Mouse (Mus musculus) B cell, adult 2 months (primary cell): ENCODE measurements around the gene Cnih4.

Experiments used
- DNase-seq, 2 experiments: peaks; one replicate each; pipeline ENCODE4 v3.0.0; 2022

The Cnih4 gene

GRCm38 (mm10) chr1:181143950-181144836, at the start of gene Cnih4, which contains the start of gene Nvl:
Cnih4 (plus strand) TSS chr1:181144693.
Nvl (minus strand) TSS chr1:181144204.
- DNase-seq, result peak; percentile 93 to 94

- DNase-seq, result no peak
Observed at GRCm38 (mm10) chr1:181117112-181117511, 27.4 kb upstream of the Cnih4 start.

- no peak for DNase-seq
Observed at GRCm38 (mm10) chr1:181124145-181124544, 20.3 kb upstream of the Cnih4 start.

GRCm38 (mm10) chr1:181125916-181126315, 18.6 kb upstream of the Cnih4 start:
- no peak for DNase-seq

GRCm38 (mm10) chr1:181126766-181127165, 17.7 kb upstream of the Cnih4 start:
- DNase-seq, result no peak

GRCm38 (mm10) chr1:181131915-181132314, 12.6 kb upstream of the Cnih4 start:
- no peak for DNase-seq

- DNase-seq, result no peak
Observed at GRCm38 (mm10) chr1:181138730-181139129, 5.8 kb upstream of the Cnih4 start.

GRCm38 (mm10) chr1:181143609-181143949, 914 bp upstream of the Cnih4 start:
- DNase-seq, result no peak

GRCm38 (mm10) chr1:181144966-181145365, 473 bp downstream of the Cnih4 start:
- DNase-seq, result no peak

GRCm38 (mm10) chr1:181146187-181146586, 1.7 kb downstream of the Cnih4 start:
- DNase-seq, result no peak

GRCm38 (mm10) chr1:181148540-181148939, 4.0 kb downstream of the Cnih4 start:
- no peak for DNase-seq

- no peak for DNase-seq
Observed at GRCm38 (mm10) chr1:181149373-181150017, 5.0 kb downstream of the Cnih4 start.

GRCm38 (mm10) chr1:181150431-181150826, 5.9 kb downstream of the Cnih4 start:
- DNase-seq, result no peak

- DNase-seq, result peak; percentile 88 to 90
Observed at GRCm38 (mm10) chr1:181150827-181151534, 6.5 kb downstream of the Cnih4 start.

GRCm38 (mm10) chr1:181151541-181151940, 7.0 kb downstream of the Cnih4 start:
- DNase-seq, result no peak

- no peak for DNase-seq
Observed at GRCm38 (mm10) chr1:181167816-181168215, 23.3 kb downstream of the Cnih4 start.

GRCm38 (mm10) chr1:181168377-181168776, 23.9 kb downstream of the Cnih4 start:
- DNase-seq, result no peak

GRCm38 (mm10) chr1:181170210-181170609, 25.7 kb downstream of the Cnih4 start:
- peak; percentile 74 to 76 for DNase-seq

- DNase-seq, result no peak
Observed at GRCm38 (mm10) chr1:181188925-181189324, 44.4 kb downstream of the Cnih4 start.

GRCm38 (mm10) chr1:181199446-181199845, 55.0 kb downstream of the Cnih4 start:
- DNase-seq, result no peak

GRCm38 (mm10) chr1:181210147-181210546, 65.7 kb downstream of the Cnih4 start:
- peak in 1 of 2 experiments; percentile 15 for DNase-seq

- peak; percentile 50 to 55 for DNase-seq
Observed at GRCm38 (mm10) chr1:181210601-181211402, 66.3 kb downstream of the Cnih4 start.
